Mouse (Mus musculus): Measurements from ENCODE around the gene Gm6583. TPM values are rescaled to one million over a fixed set of nuclear protein-coding genes. Genes with fewer than 3 reads are reported as not detected.

Gene Gm6583
- polyA plus RNA-seq, 1 experiment from 2014 or later: 0.17 TPM

DNA sequence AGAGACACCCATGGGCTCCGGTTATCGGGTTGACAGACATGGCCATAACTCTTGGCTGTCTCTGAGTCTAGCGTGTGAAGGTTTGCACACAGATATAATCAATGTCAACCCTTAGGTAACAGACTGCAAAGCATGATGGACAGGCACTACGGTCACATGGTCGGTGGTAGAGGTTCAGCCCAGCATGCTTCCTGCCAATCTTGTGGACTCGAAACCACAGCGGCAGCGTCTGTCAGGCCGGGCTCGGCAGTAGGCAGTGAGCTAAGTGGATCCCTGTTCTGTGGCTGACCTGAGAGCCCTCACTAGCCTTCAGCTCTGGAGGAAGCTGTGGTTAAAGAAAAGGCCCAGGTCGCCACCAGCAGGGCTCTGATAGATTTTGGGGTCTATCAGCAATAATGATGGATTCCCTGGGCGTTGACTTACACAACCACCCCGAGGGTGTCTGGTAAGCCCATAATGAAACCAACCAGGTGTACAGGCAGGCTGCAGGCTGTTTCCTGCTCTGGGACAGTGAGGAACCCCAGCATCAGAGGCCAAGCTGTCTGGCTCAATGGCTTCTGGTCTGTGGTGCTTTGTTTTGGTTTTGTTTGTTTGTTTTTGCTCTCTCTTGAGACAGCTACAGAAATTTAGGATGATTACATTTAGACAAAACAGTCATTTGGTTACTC is 29.1 kb upstream of the Gm6583 start:
- Histone ChIP-seq H3K27ac (no peak overlapping the region), H3K9ac (no peak overlapping the region), H3K4me3 (no peak overlapping the region), H3K4me2 (no peak overlapping the region), H3K9me3 (no peaks in the 10 kb centered on the region), H3K4me1 (replicated peaks) (peaks cover 35% of the 10 kb centered on the region), H3K36me3 (peaks cover 76% of the 10 kb centered on the region), H3K27me3 (no peaks in the 10 kb centered on the region)
- WGBS: 95% methylated on average over 13 of the region's 13 CpGs
- no peak for ATAC-seq (ENCODE audit: low FRiP score)

DNA sequence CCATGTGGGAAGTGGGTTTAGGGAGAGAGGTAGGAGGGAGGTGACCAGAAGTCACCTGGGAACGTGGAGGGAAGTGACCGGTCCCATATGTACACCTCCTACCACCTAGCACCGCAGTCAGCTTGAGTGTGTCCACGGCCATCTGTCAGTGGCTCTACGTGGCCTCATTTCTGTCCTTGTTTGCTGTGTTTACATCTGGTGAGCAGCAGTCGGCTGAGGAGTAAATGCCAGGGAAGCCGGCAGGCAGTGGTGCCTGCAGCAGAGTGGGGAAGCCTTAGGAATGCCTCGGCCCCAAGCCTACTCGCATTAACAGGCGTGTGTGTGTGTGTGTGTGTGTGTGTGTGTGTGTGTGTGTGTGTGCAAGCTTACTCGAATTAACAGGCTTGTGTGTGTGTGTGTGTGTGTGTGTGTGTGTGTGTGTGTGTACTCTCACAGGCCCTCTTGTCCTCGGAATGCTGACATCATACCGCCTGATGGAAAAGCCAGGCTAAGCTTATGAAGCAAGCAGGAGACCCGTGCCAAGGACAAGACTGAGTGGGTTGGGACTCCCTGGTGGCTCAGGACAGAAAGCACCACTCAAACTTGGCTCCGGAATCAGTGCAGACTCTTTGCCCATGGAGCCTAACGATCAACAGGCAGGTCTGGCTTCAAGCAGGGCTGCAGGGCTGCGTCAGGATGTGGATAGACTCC is 27.0 kb upstream of the Gm6583 start:
- WGBS: 68% methylated on average over 17 of the region's 17 CpGs
- H3K27ac ChIP-seq: peak overlapping the region; percentile 76
- H3K9me3 ChIP-seq: no peaks in the 10 kb centered on the region
- H3K9ac ChIP-seq: peak overlapping the region; percentile 19; the same call in 1 of the 2 replicates
- peaks cover 18% of the 10 kb centered on the region for H3K4me1 ChIP-seq (replicated peaks)
- H3K36me3 ChIP-seq: peaks cover 78% of the 10 kb centered on the region
- H3K4me2 ChIP-seq: no peak overlapping the region
- H3K27me3 ChIP-seq: no peaks in the 10 kb centered on the region
- H3K4me3 ChIP-seq: no peak overlapping the region
- no peak; the same call in 1 of the 2 replicates for ATAC-seq (ENCODE audit: low FRiP score)

DNA sequence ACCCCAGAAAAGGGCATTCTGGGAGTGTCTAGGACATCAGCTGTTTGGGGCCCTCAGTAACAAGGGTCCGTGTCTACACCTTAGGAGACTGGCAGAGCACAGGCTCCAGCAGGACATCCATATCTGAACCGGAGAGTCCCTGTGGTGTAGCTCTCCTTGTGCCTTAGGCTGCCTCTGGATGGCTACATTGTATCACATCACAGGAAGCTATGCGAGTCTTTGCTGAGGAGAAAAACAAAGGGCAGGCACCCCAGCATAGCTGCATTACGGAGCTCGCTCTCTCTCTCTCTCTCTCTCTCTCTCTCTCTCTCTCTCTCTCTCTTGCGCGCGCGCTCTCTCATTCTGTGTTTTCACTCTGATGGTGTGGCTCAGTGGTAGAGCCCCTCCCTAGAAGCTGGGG is 26.2 kb upstream of the Gm6583 start:
- ATAC-seq (ENCODE audit: low FRiP score): peak; percentile 36; the same call in 1 of the 2 replicates
- Histone ChIP-seq H3K4me1 (replicated peaks) (peaks cover 18% of the 10 kb centered on the region), H3K9ac (peak overlapping the region; percentile 19; the same call in 1 of the 2 replicates), H3K4me2 (no peak overlapping the region), H3K27ac (peak overlapping the region; percentile 76), H3K36me3 (peaks cover 78% of the 10 kb centered on the region), H3K27me3 (no peaks in the 10 kb centered on the region), H3K9me3 (no peaks in the 10 kb centered on the region), H3K4me3 (no peak overlapping the region)
- 51% methylated on average over 9 of the region's 9 CpGs for WGBS

DNA sequence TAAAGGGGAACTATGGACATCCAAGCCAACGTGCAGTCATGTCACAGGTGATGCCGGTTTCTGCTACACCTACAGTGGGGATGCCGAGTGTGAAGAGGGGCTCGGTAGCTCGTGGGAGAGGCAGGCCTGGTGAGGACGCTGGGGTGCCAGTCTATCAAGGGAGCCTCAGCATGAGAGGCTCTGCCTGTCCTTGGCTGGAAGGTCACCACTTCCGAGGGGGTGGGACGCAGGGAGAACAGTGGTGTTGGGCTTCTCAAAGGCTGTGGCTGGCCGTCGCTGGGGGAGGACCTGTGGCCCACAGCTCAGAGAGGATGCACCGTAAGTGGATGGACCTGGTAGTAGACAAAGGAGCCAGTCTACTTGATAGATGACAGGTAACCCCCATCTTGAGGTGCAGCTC is 25.3 kb upstream of the Gm6583 start:
- H3K36me3 ChIP-seq: peaks cover 78% of the 10 kb centered on the region
- WGBS: 86% methylated on average over 11 of the region's 11 CpGs

GRCm38 (mm10) chr5:112378716-112379115 is 22.9 kb upstream of the Gm6583 start:
- peaks cover 78% of the 10 kb centered on the region for H3K36me3 ChIP-seq

More for the DNA sequence above, 25.3 kb upstream of the Gm6583 start:
- Histone ChIP-seq H3K27me3 (no peaks in the 10 kb centered on the region), H3K9ac (0 out of 2 replicates have a peak overlapping the region, but pooled peaks have one; percentile 19), H3K9me3 (no peaks in the 10 kb centered on the region), H3K4me3 (no peak overlapping the region), H3K4me1 (replicated peaks) (peaks cover 18% of the 10 kb centered on the region), H3K4me2 (no peak overlapping the region), H3K27ac (peak overlapping the region; percentile 76; the same call in 1 of the 2 replicates)
- no peak for ATAC-seq (ENCODE audit: low FRiP score)

GRCm38 (mm10) chr5:112377380-112377779 is 21.5 kb upstream of the Gm6583 start:
- peaks cover 77% of the 10 kb centered on the region for H3K36me3 ChIP-seq
- H3K9ac ChIP-seq: no peak overlapping the region
- peaks cover 19% of the 10 kb centered on the region for H3K4me1 ChIP-seq (replicated peaks)
- H3K4me2 ChIP-seq: no peak overlapping the region
- WGBS: 89% methylated on average over 1 of the region's 1 CpGs
- H3K27ac ChIP-seq: no peak overlapping the region
- no peak overlapping the region for H3K4me3 ChIP-seq
- H3K27me3 ChIP-seq: no peaks in the 10 kb centered on the region
- no peaks in the 10 kb centered on the region for H3K9me3 ChIP-seq
- no peak for ATAC-seq (ENCODE audit: low FRiP score)

More at GRCm38 (mm10) chr5:112378716-112379115, 22.9 kb upstream of the Gm6583 start:
- H3K9me3 ChIP-seq: no peaks in the 10 kb centered on the region
- H3K4me2 ChIP-seq: no peak overlapping the region
- peaks cover 18% of the 10 kb centered on the region for H3K4me1 ChIP-seq (replicated peaks)
- 87% methylated on average over 6 of the region's 6 CpGs for WGBS
- no peak overlapping the region for H3K4me3 ChIP-seq
- ATAC-seq (ENCODE audit: low FRiP score): no peak
- no peak overlapping the region for H3K9ac ChIP-seq
- no peaks in the 10 kb centered on the region for H3K27me3 ChIP-seq
- no peak overlapping the region for H3K27ac ChIP-seq

DNA sequence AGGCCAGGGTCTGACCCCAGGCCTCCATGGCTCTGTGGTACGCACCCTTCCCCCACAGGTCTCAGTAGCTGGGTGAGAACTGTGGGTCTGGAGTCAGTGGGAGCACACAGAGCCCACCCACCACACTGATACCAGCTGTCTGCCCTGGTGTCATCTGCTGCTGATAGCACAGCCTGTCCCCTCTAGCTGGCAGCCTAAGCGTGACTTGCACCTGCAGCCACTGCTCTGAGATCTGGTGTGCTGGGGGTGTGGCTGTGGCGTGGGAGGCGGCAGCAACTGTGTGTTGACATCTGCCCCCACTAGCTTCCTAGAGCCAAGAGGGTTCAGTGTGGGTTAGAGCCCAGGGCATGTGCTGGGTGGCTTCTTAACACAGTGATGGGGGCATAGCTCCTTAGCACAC is 20.3 kb upstream of the Gm6583 start:
- no peak overlapping the region for H3K27ac ChIP-seq
- peak overlapping the region; percentile 51; the same call in 1 of the 2 replicates for H3K9ac ChIP-seq
- H3K4me3 ChIP-seq: no peak overlapping the region
- H3K27me3 ChIP-seq: no peaks in the 10 kb centered on the region
- no peaks in the 10 kb centered on the region for H3K9me3 ChIP-seq
- peaks cover 22% of the 10 kb centered on the region for H3K4me1 ChIP-seq (replicated peaks)
- ATAC-seq (ENCODE audit: low FRiP score): no peak
- H3K36me3 ChIP-seq: peaks cover 77% of the 10 kb centered on the region
- 85% methylated on average over 4 of the region's 4 CpGs for WGBS
- H3K4me2 ChIP-seq: no peak overlapping the region

- peak overlapping the region; percentile 66 for H3K9ac ChIP-seq
- peak; percentile 89 for ATAC-seq (ENCODE audit: low FRiP score)
- H3K27ac ChIP-seq: peak overlapping the region; percentile 94
- H3K36me3 ChIP-seq: peaks cover 74% of the 10 kb centered on the region
- peaks cover 48% of the 10 kb centered on the region for H3K4me1 ChIP-seq (replicated peaks)
- H3K27me3 ChIP-seq: no peaks in the 10 kb centered on the region
- 11% methylated on average over 7 of the region's 7 CpGs for WGBS
- H3K9me3 ChIP-seq: no peaks in the 10 kb centered on the region
- no peak overlapping the region for H3K4me3 ChIP-seq
- H3K4me2 ChIP-seq: peak overlapping the region; percentile 36
These were observed 16.1 kb upstream of the Gm6583 start for GRCm38 (mm10) chr5:112371933-112372332.

GRCm38 (mm10) chr5:112370236-112370813 is 14.5 kb upstream of the Gm6583 start:
- WGBS: 84% methylated on average over 12 of the region's 12 CpGs
- peaks cover 48% of the 10 kb centered on the region for H3K4me1 ChIP-seq (replicated peaks)
- H3K4me3 ChIP-seq: no peak overlapping the region
- H3K36me3 ChIP-seq: peaks cover 71% of the 10 kb centered on the region
- H3K9ac ChIP-seq: peak overlapping the region; percentile 53; the same call in 1 of the 2 replicates
- no peaks in the 10 kb centered on the region for H3K9me3 ChIP-seq
- H3K4me2 ChIP-seq: no peak overlapping the region
- H3K27ac ChIP-seq: peak overlapping the region; percentile 94
- no peak for ATAC-seq (ENCODE audit: low FRiP score)
- no peaks in the 10 kb centered on the region for H3K27me3 ChIP-seq

- no peak for ATAC-seq (ENCODE audit: low FRiP score)
- peaks cover 71% of the 10 kb centered on the region for H3K36me3 ChIP-seq
- no peak overlapping the region for H3K4me2 ChIP-seq
- no peaks in the 10 kb centered on the region for H3K9me3 ChIP-seq
- no peak overlapping the region for H3K4me3 ChIP-seq
- no peaks in the 10 kb centered on the region for H3K27me3 ChIP-seq
- peak overlapping the region; percentile 53 for H3K9ac ChIP-seq
- H3K27ac ChIP-seq: peak overlapping the region; percentile 46; the same call in 1 of the 2 replicates
- WGBS: 79% methylated on average over 13 of the region's 13 CpGs
- H3K4me1 ChIP-seq (replicated peaks): peaks cover 48% of the 10 kb centered on the region
These were observed 13.5 kb upstream of the Gm6583 start for GRCm38 (mm10) chr5:112369326-112369725.

GRCm38 (mm10) chr5:112368666-112369065 is 12.8 kb upstream of the Gm6583 start:
- Histone ChIP-seq H3K9me3 (no peaks in the 10 kb centered on the region), H3K4me1 (replicated peaks) (peaks cover 48% of the 10 kb centered on the region), H3K4me2 (no peak overlapping the region), H3K36me3 (peaks cover 72% of the 10 kb centered on the region), H3K4me3 (no peak overlapping the region), H3K9ac (peak overlapping the region; percentile 53; the same call in 1 of the 2 replicates), H3K27ac (peak overlapping the region; percentile 46; the same call in 1 of the 2 replicates), H3K27me3 (no peaks in the 10 kb centered on the region)
- ATAC-seq (ENCODE audit: low FRiP score): no peak
- WGBS: 49% methylated on average over 10 of the region's 10 CpGs

DNA sequence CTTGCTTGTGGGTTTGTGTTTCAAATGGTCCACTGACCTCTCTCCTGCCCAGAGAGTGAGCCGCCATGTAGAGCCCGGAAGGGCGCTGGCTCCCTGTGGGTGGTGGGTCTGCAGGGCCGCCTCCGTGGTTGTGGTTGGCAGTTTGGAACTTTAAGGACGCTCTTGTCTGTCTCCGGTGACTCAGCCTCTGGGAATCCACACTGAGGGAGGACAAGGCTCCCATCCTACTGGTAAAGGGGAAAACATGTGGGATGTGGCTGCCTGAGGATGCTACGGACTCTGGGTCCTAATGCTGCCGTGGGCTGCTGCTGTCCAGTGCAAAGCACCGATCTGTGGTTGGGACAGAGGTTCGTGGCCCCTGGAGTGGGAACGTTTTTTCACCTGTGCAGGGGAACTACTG is 12.1 kb upstream of the Gm6583 start:
- WGBS: 91% methylated on average over 12 of the region's 12 CpGs

More for the DNA sequence above, 12.1 kb upstream of the Gm6583 start:
- no peak overlapping the region for H3K9ac ChIP-seq
- no peaks in the 10 kb centered on the region for H3K9me3 ChIP-seq
- peaks cover 45% of the 10 kb centered on the region for H3K4me1 ChIP-seq (replicated peaks)
- no peak overlapping the region for H3K27ac ChIP-seq
- ATAC-seq (ENCODE audit: low FRiP score): no peak
- no peaks in the 10 kb centered on the region for H3K27me3 ChIP-seq
- peaks cover 75% of the 10 kb centered on the region for H3K36me3 ChIP-seq
- H3K4me2 ChIP-seq: no peak overlapping the region
- no peak overlapping the region for H3K4me3 ChIP-seq
